Mouse (Mus musculus): ENCODE data around the gene Wipf1. TPM values are rescaled to one million over a fixed set of nuclear protein-coding genes. Genes with fewer than 3 reads are reported as not detected.

Wipf1 gene
- polyA plus RNA-seq, 1 experiment, result 8.0 TPM

DNA sequence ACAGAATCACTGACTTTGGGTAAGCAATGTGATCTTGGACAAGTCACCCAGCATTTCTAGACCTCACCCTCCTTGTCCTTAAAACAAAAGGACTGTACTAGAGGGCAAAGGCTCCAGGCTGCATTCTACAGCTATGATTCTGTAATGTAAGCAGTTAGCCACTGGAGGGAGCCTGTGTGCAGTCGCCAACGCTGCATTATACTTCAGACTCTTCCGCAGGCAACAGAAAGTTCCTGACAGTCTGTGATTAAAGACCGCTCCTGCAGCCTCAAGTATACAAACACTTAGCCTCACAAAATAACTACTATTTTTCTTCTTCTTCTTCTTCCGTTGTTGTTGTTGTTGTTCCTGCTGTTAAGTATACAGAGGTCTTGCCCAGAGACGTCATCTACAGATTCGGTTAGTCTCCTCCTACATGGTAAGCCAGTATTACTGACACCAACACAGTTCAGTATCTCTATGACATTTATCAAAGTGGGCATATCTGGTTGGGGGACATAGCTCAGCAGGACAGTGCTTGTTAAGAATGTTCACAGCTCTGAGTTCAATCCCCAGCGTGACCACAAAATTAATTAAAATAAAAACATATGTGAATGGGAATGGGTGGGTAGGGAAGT is 37.6 kb upstream of the Wipf1 start:
- 15% methylated on average over 8 of the region's 8 CpGs for WGBS
- TF ChIP-seq CTCF (conservative IDR thresholded peaks at IDR 0.05; ENCODE audit: insufficient read depth, insufficient read length, low read depth, low read length), result peak; percentile 87
- TF ChIP-seq POLR2A (IDR thresholded peaks at IDR 0.05; ENCODE audit: low read depth, low read length), result no peak
- H3K27me3 ChIP-seq (replicated peaks; ENCODE audit: control insufficient read depth, insufficient read depth, low read length), result no peaks in the 10 kb centered on the region
- H3K4me1 ChIP-seq (ENCODE audit: control insufficient read depth, insufficient read depth, low read length), result no peaks in the 10 kb centered on the region
- no peaks in the 10 kb centered on the region for H3K36me3 ChIP-seq (ENCODE audit: control insufficient read depth, insufficient read depth, low read length)
- no peak overlapping the region for H3K27ac ChIP-seq (ENCODE audit: insufficient read depth, low read depth, low read length)
- H3K4me3 ChIP-seq (ENCODE audit: insufficient read depth, low read depth, low read length), result no peak overlapping the region
- peak; percentile 81 for DNase-seq

DNA sequence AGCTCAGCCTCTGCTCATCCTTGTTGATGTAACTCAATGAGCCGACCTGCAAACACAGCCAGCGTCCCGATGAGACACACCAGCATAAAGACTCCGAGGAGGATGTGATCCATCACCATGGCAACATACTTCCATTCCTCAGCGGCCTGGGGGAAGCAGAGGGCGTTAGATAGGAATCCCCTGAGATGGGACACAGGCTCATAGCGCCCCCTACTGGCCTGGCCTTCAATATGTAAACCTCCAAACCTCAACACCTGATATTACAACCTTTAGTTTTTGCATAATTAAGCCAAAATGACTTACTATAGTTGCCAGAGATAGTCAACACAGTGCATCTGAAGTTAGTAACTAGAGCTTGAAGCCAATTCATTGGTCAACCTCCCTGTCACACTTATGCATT is 36.6 kb upstream of the Wipf1 start:
- TF ChIP-seq POLR2A (IDR thresholded peaks at IDR 0.05; ENCODE audit: low read depth, low read length), result no peak
- TF ChIP-seq CTCF (conservative IDR thresholded peaks at IDR 0.05; ENCODE audit: insufficient read depth, insufficient read length, low read depth, low read length), result peak; percentile 48; the same call in 1 of the 2 replicates
- H3K4me3 ChIP-seq (ENCODE audit: insufficient read depth, low read depth, low read length), result no peak overlapping the region
- H3K27ac ChIP-seq (ENCODE audit: insufficient read depth, low read depth, low read length), result no peak overlapping the region
- H3K36me3 ChIP-seq (ENCODE audit: control insufficient read depth, insufficient read depth, low read length), result no peaks in the 10 kb centered on the region
- peak; percentile 19 for DNase-seq
- H3K27me3 ChIP-seq (replicated peaks; ENCODE audit: control insufficient read depth, insufficient read depth, low read length), result no peaks in the 10 kb centered on the region
- peaks cover 7% of the 10 kb centered on the region; the same call in 1 of the 2 replicates for H3K4me1 ChIP-seq (ENCODE audit: control insufficient read depth, insufficient read depth, low read length)
- 20% methylated on average over 7 of the region's 7 CpGs for WGBS

DNA sequence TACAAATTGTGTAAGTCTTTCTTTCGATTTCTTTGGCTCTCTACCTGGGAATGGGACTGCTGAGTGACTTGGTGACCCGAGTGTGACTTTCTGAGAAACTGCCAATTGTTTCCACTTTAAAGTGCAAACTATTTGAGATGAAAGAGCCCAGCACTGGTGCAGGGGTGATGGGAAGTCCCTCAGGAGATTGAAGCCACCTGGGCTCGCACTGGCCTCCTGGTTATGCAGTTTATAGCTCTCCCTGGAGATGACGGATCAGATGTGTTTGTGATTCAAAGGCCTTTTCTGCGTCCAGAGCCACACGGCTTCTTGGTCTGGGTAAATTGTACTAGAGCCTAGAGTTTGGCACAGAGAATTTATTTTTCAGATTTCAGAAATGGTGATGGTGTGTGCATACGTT is 34.2 kb upstream of the Wipf1 start:
- H3K27ac ChIP-seq (ENCODE audit: insufficient read depth, low read depth, low read length), result no peak overlapping the region
- WGBS, result 70% methylated on average over 7 of the region's 7 CpGs
- no peak overlapping the region for H3K4me3 ChIP-seq (ENCODE audit: insufficient read depth, low read depth, low read length)
- no peaks in the 10 kb centered on the region for H3K27me3 ChIP-seq (replicated peaks; ENCODE audit: control insufficient read depth, insufficient read depth, low read length)
- H3K4me1 ChIP-seq (ENCODE audit: control insufficient read depth, insufficient read depth, low read length), result peaks cover 7% of the 10 kb centered on the region; the same call in 1 of the 2 replicates
- DNase-seq, result no peak
- H3K36me3 ChIP-seq (ENCODE audit: control insufficient read depth, insufficient read depth, low read length), result no peaks in the 10 kb centered on the region
- TF ChIP-seq POLR2A (IDR thresholded peaks at IDR 0.05; ENCODE audit: low read depth, low read length) (no peak), CTCF (conservative IDR thresholded peaks at IDR 0.05; ENCODE audit: insufficient read depth, insufficient read length, low read depth, low read length) (no peak)

DNA sequence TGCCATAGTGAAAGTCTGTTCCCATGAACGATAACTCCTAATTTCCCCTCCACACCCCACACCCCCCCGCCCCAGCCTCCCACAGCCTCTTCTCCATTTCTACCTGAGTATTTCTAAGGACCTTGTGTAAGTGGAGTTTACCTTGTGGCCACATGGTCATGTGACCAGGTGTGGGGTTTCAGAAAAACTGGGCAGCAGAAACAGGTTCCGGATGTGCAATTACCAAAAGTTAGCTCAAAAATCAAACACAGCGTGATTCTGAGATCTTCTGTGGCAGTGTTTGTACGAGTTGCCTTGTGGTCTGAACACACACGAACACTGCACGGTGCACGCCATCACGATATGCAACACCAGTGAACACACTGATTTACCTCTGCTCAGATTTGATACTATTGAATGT is 33.1 kb upstream of the Wipf1 start:
- DNase-seq, result no peak
- 89% methylated on average over 9 of the region's 9 CpGs for WGBS
- H3K4me3 ChIP-seq (ENCODE audit: insufficient read depth, low read depth, low read length), result no peak overlapping the region
- no peaks in the 10 kb centered on the region for H3K36me3 ChIP-seq (ENCODE audit: control insufficient read depth, insufficient read depth, low read length)
- H3K4me1 ChIP-seq (ENCODE audit: control insufficient read depth, insufficient read depth, low read length), result peaks cover 11% of the 10 kb centered on the region
- TF ChIP-seq POLR2A (IDR thresholded peaks at IDR 0.05; ENCODE audit: low read depth, low read length), result no peak
- no peak for TF ChIP-seq CTCF (conservative IDR thresholded peaks at IDR 0.05; ENCODE audit: insufficient read depth, insufficient read length, low read depth, low read length)
- H3K27ac ChIP-seq (ENCODE audit: insufficient read depth, low read depth, low read length), result no peak overlapping the region
- H3K27me3 ChIP-seq (replicated peaks; ENCODE audit: control insufficient read depth, insufficient read depth, low read length), result no peaks in the 10 kb centered on the region

DNA sequence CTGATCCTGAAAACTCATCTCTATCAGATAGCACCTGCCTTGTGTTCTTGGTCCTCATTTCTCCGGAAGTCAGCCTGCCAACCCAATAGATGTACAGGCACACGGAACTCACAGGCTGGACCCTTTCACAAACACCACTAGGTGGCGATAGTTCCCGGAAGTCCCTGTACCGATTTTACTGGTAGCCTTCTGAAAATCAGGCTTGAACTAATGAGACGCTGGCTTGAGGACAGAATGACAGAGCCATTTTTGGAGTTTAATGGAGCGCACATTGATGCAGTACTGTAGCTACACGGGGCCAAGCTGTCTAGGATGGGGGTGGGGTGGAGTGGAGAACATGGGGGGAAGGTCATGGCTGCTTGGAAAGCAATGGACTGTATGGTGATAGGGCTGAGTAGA is 32.1 kb upstream of the Wipf1 start:
- WGBS, result 9% methylated on average over 8 of the region's 8 CpGs
- no peak overlapping the region for H3K4me3 ChIP-seq (ENCODE audit: insufficient read depth, low read depth, low read length)
- H3K4me1 ChIP-seq (ENCODE audit: control insufficient read depth, insufficient read depth, low read length), result peaks cover 16% of the 10 kb centered on the region
- DNase-seq, result no peak
- H3K27me3 ChIP-seq (replicated peaks; ENCODE audit: control insufficient read depth, insufficient read depth, low read length), result no peaks in the 10 kb centered on the region
- no peak for TF ChIP-seq POLR2A (IDR thresholded peaks at IDR 0.05; ENCODE audit: low read depth, low read length)
- TF ChIP-seq CTCF (conservative IDR thresholded peaks at IDR 0.05; ENCODE audit: insufficient read depth, insufficient read length, low read depth, low read length), result peak; percentile 50
- H3K27ac ChIP-seq (ENCODE audit: insufficient read depth, low read depth, low read length), result no peak overlapping the region
- no peaks in the 10 kb centered on the region for H3K36me3 ChIP-seq (ENCODE audit: control insufficient read depth, insufficient read depth, low read length)

DNA sequence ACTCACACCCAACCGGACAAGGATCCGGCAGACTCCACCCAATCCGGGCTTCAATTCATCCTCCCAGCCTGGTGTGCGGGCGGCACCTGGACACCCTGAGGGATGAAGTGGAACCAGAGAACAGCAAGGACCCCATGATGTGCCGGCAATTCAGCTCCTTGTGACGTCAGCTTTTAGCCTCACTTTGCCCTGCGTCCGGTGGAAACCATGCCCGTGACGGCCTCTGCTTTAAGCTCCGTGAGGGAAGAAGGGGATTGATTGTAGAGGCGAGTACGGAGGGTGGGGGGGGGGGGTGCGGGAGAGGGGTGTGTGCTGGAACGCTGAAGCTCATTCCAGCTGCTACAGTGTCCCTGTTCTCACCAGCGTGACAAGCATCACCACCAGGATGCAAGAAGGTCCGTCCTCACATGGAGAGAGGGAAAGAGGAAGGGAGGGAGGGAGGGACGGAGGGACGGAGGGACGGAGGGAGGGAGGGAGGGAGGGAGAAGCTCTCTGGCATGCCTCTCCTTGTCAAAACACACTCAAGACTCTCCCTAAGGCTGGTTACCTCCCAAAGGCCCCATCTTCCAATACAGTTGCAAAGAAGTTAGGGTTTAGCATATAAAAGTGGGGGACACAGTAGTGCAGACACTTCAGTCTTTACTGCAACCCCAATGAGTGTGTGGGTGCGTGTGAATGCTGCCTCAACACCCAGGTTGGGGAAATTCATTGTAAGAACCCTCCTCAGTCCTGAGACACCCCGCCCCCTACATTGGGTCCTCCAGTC is 31.5 kb upstream of the Wipf1 start:
- no peak for DNase-seq
- Histone ChIP-seq H3K27me3 (replicated peaks; ENCODE audit: control insufficient read depth, insufficient read depth, low read length) (no peaks in the 10 kb centered on the region), H3K36me3 (ENCODE audit: control insufficient read depth, insufficient read depth, low read length) (no peaks in the 10 kb centered on the region), H3K27ac (ENCODE audit: insufficient read depth, low read depth, low read length) (no peak overlapping the region), H3K4me1 (ENCODE audit: control insufficient read depth, insufficient read depth, low read length) (peaks cover 16% of the 10 kb centered on the region), H3K4me3 (ENCODE audit: insufficient read depth, low read depth, low read length) (peak overlapping the region; percentile 0; the same call in 1 of the 2 replicates)
- 8% methylated on average over 20 of the region's 23 CpGs for WGBS
- no peak for TF ChIP-seq POLR2A (IDR thresholded peaks at IDR 0.05; ENCODE audit: low read depth, low read length)
- no peak for TF ChIP-seq CTCF (conservative IDR thresholded peaks at IDR 0.05; ENCODE audit: insufficient read depth, insufficient read length, low read depth, low read length)

DNA sequence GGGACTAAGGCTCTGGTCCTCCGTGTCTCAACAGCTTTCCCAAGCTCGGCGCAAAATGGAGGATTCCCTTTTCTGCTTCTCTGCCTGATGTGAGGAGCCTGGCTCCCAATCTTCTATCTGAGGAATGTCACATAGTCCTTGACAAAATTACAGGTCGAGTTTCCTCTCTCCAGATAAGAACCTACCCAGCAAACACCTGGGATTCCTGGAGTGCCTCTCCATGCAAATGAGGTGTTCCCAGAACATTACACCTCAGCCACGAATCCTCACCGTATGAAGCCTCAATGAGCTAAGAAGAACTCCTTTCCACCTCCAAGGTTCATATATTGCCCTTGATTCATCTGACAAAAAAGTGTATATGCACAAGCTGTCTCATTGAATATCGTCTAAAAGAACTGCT is 30.9 kb upstream of the Wipf1 start:
- no peaks in the 10 kb centered on the region for H3K36me3 ChIP-seq (ENCODE audit: control insufficient read depth, insufficient read depth, low read length)
- H3K4me1 ChIP-seq (ENCODE audit: control insufficient read depth, insufficient read depth, low read length), result peaks cover 16% of the 10 kb centered on the region
- 58% methylated on average over 7 of the region's 7 CpGs for WGBS
- TF ChIP-seq POLR2A (IDR thresholded peaks at IDR 0.05; ENCODE audit: low read depth, low read length) (no peak), CTCF (conservative IDR thresholded peaks at IDR 0.05; ENCODE audit: insufficient read depth, insufficient read length, low read depth, low read length) (no peak)
- H3K27me3 ChIP-seq (replicated peaks; ENCODE audit: control insufficient read depth, insufficient read depth, low read length), result no peaks in the 10 kb centered on the region
- no peak for DNase-seq
- H3K4me3 ChIP-seq (ENCODE audit: insufficient read depth, low read depth, low read length), result no peak overlapping the region
- no peak overlapping the region for H3K27ac ChIP-seq (ENCODE audit: insufficient read depth, low read depth, low read length)

Measured in kidney, adult 2 months (tissue).